Mouse (Mus musculus) embryonic facial prominence, embryonic 10.5 days (tissue): ENCODE results near the gene Adap2. TPM values are rescaled to one million over a fixed set of nuclear protein-coding genes. Genes with fewer than 3 reads are reported as not detected.

ENCODE experiments used
- DNase-seq: peaks from one replicate; pipeline ENCODE4 v3.0.0-alpha.2; 2017; ENCODE audit warnings: low spot score
- H3K27ac ChIP-seq: fragments of 300-500 bp; sonication (generic); replicated peaks from 2 replicates; pipeline ENCODE4 v1.5.1; 2016; ENCODE audit warnings: mild to moderate bottlenecking
- H3K27me3 ChIP-seq: fragments of 300-500 bp; sonication (generic); replicated peaks from 2 replicates; pipeline ENCODE4 v1.6.1; 2016; ENCODE audit warnings: low read depth, mild to moderate bottlenecking; ENCODE audit not compliant: poor library complexity, severe bottlenecking
- H3K36me3 ChIP-seq: fragments of 300-500 bp; sonication (generic); replicated peaks from 2 replicates; pipeline ENCODE4 v1.6.1; 2016; ENCODE audit warnings: mild to moderate bottlenecking, moderate library complexity
- H3K4me1 ChIP-seq: fragments of 300-500 bp; sonication (generic); 2 replicates; pipeline ENCODE4 v1.6.1; 2016
- H3K4me3 ChIP-seq: fragments of 300-500 bp; sonication (generic); 2 replicates; pipeline ENCODE4 v1.5.1; 2016; ENCODE audit warnings: mild to moderate bottlenecking, moderate library complexity
- H3K9me3 ChIP-seq: fragments of 300-500 bp; sonication (generic); 2 replicates; pipeline ENCODE4 v1.6.1; 2016; ENCODE audit warnings: mild to moderate bottlenecking
- WGBS: fragments of 180-500 bp; shearing (Covaris S2); methylation state at CpG from one replicate; pipeline ENCODE4 v1.1.7; 2016; 5-methylcytosine and 5-hydroxymethylcytosine counted together
- polyA plus RNA-seq: library from polyadenylated mRNA; unstranded; fragments of >200 nt; fragmentation: Nextera tagmentation; extraction: Ambion mirVana; gene quantifications from 2 replicates; pipeline ENCODE4 v1.2.1, GENCODE M21; 2016

The Adap2 gene
- 0.64 and 0.69 TPM in 2 replicates for polyA plus RNA-seq

DNA sequence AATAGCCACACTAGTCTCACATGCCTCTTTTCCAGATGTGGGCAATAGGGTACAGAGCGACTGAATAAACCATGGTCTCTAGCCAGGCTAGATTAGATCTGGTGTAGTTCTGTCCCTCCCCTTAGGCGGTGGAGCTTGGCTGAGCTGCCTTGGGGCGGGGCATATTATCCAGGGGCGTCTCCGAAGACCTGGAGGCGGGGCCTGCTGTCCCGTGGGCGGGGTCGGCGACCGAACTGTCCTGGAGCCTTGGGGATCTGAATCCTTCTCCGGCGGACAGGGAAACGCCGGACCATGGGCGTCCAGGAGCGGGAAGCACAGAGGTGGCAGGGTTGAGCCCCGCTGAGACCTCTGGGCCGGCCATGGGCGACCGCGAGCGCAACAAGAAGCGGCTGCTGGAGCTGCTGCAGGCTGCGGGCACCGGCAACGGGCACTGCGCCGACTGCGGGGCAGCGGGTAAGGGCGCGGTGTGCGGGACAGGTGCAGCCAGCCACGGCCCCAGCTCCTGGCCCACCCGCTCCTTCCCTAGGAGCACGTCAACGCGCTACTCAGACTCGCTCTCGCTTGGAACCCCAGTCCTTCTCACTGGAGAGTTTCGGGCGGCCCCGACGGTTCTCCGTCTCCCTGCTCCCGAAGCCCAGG, at the start of gene Adap2:
Adap2 (plus strand) TSS at position 249 of the 639 bp plus-strand sequence.
- peak; percentile 86 for DNase-seq
- Histone ChIP-seq H3K4me3 (peak within 1 kb of the TSS; percentile 61), H3K9me3 (no peaks in the 10 kb centered on the region), H3K36me3 (no peaks in the 10 kb centered on the region), H3K4me1 (peaks cover 10% of the 10 kb centered on the region), H3K27me3 (peaks cover 59% of the 10 kb centered on the region), H3K27ac (no peak within 1 kb of the TSS; the same call in 1 of the 2 replicates)
- WGBS, result 4% methylated on average over 47 of the region's 47 CpGs

DNA sequence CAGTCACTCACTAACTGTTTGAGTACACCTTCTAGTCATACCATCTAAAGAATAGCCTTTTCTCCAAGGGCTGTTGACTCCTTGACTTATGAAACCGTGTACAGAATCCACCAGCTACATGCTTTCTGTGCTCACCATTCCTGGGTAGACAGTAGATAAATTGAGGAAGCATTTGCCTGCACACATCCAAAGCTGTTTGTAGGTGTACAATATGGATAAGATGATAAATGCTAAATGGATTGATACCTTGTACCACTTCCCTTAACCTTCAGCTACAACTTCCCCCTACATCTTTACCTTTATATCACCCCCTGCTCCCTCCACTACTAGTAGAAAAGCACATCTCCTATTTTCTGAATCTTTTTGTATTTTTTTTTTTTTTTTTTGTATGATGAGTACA, 49.5 kb upstream of the Adap2 start:
- H3K27ac ChIP-seq, result no peak overlapping the region
- H3K4me3 ChIP-seq, result no peak overlapping the region
- no peaks in the 10 kb centered on the region for H3K27me3 ChIP-seq
- H3K4me1 ChIP-seq, result no peaks in the 10 kb centered on the region
- 86% methylated on average over 1 of the region's 1 CpGs for WGBS
- DNase-seq, result no peak
- H3K36me3 ChIP-seq, result peaks cover 95% of the 10 kb centered on the region
- no peaks in the 10 kb centered on the region for H3K9me3 ChIP-seq

DNA sequence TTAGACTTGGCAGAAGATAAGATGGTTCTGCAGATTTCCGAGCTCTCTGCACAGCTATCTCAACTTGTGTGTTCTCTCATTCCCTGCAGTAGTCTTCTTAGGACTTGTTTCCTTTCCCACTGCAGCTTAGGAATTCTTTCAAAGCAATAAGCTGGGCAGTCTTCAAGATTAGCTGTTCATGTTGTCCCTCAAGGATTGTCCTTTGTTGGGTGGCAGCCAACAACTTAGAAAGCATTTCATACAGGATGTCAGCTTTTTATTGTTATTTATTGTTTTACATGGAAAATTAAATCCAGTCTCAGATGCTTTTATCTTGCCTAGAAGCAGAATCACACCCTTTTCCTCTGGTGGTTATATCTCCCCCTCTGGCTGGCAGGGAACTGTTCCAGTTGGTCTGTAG, 37.5 kb upstream of the Adap2 start:
- H3K36me3 ChIP-seq, result peaks cover 96% of the 10 kb centered on the region
- no peaks in the 10 kb centered on the region for H3K27me3 ChIP-seq
- no peak overlapping the region for H3K4me3 ChIP-seq
- no peak for DNase-seq
- 93% methylated on average over 1 of the region's 1 CpGs for WGBS
- H3K9me3 ChIP-seq, result no peaks in the 10 kb centered on the region
- H3K27ac ChIP-seq, result no peak overlapping the region
- no peaks in the 10 kb centered on the region for H3K4me1 ChIP-seq

DNA sequence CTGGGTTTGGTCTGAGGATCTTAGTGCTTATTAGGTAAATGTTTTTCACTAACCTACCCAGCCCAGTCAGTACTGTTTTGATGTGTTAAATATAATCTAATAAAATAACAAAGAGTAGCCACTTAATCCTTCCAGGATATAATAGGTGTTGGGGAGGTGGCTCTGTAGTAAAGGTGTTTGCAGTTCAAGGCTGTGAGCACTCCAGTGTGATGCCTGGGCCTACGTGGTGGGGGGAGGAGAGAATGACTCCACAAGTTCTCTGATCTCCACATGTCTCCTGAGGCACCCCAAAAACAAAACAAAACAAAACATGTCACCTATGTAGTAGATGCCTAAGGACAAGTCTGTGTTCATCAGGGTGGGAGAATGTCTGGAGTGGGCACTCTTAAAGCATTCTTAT, 21.9 kb upstream of the Adap2 start:
- WGBS, result 65% methylated on average over 1 of the region's 1 CpGs
- no peak overlapping the region for H3K27ac ChIP-seq
- H3K36me3 ChIP-seq, result peaks cover 95% of the 10 kb centered on the region
- no peaks in the 10 kb centered on the region for H3K27me3 ChIP-seq
- no peak for DNase-seq
- H3K9me3 ChIP-seq, result no peaks in the 10 kb centered on the region
- H3K4me3 ChIP-seq, result no peak overlapping the region
- no peaks in the 10 kb centered on the region for H3K4me1 ChIP-seq

DNA sequence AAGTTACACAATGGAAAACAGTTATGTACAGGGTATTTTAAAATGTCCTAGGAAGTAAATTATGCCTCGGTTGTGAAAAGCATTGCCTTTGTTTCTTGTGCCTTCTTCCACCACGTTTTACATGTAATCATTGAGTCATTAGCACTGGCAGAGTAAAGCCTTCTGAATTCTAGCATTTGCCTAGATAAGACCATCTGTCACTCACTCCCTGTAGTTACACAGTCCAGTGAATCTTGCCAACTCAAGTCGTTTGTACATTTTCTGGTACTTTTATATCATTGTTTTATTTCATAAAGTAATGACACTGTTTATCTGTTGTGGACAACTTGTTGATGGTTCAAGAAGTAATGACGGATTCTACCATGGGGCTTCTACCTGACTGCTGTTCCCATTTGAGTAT, 19.2 kb upstream of the Adap2 start:
- Histone ChIP-seq H3K4me3 (no peak overlapping the region), H3K4me1 (no peaks in the 10 kb centered on the region), H3K27me3 (no peaks in the 10 kb centered on the region), H3K36me3 (peaks cover 97% of the 10 kb centered on the region), H3K27ac (no peak overlapping the region), H3K9me3 (no peaks in the 10 kb centered on the region)
- WGBS, result 83% methylated on average over 4 of the region's 4 CpGs
- no peak for DNase-seq

DNA sequence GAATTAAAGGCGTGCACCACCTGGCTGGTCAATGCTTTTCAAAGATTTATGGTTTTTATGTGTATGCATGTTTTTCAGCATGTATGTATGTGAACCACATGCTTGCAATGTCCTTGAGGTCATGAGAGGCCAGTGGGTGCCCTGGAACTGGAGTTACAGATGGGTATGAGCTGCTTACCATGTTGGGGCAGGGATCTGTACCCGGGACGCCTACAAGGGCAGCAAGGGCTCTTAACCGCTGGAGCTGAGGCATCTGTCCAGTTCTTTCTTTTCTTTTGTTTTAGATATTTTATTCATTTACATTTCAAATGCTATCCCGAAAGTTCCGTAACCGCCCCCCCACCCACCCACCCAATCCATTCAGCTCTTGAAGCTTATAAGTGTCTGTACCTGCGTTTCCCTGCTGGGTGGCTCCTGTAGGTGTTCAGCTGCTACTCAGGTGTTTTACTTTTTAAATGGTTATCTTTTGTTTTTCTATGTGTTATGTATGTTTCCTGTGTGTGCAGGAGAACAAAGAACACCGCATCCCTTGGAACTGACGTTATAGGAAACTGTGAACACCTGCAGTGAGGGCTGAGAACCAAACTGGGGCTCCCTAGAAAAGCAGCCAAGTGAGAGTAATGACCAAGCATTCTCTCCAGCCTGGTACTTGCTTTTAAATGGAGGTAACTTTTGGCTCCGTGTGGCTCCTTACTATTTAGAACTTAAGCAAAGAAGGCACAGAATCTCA, 17.8 kb upstream of the Adap2 start:
- 90% methylated on average over 11 of the region's 11 CpGs for WGBS
- peaks cover 5% of the 10 kb centered on the region for H3K4me1 ChIP-seq
- H3K9me3 ChIP-seq, result no peaks in the 10 kb centered on the region
- H3K36me3 ChIP-seq, result peaks cover 90% of the 10 kb centered on the region
- no peaks in the 10 kb centered on the region for H3K27me3 ChIP-seq
- no peak for DNase-seq
- H3K4me3 ChIP-seq, result no peak overlapping the region
- no peak overlapping the region for H3K27ac ChIP-seq

DNA sequence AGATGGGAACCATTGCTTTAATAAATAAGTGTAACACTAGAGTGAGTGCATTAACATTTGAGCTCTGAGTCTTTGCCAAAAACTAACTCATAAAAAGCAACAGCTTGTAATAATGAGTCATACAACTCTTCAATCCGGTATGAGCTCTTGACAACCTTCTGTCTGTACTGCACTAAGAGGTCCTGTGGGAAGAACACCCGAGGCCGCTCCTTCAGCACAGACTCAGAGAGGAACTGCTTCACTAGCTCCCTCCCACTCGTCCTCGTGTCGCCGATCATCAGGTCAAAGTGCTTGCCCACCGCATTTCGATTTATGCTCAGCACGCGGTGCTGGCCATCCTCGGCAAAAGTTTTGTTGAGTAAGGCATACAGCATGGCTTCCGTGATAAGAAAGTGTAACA, 17.1 kb upstream of the Adap2 start:
- Histone ChIP-seq H3K4me1 (peaks cover 9% of the 10 kb centered on the region), H3K4me3 (no peak overlapping the region), H3K9me3 (no peaks in the 10 kb centered on the region), H3K27ac (no peak overlapping the region), H3K36me3 (peaks cover 83% of the 10 kb centered on the region), H3K27me3 (no peaks in the 10 kb centered on the region)
- 94% methylated on average over 13 of the region's 13 CpGs for WGBS
- no peak for DNase-seq

DNA sequence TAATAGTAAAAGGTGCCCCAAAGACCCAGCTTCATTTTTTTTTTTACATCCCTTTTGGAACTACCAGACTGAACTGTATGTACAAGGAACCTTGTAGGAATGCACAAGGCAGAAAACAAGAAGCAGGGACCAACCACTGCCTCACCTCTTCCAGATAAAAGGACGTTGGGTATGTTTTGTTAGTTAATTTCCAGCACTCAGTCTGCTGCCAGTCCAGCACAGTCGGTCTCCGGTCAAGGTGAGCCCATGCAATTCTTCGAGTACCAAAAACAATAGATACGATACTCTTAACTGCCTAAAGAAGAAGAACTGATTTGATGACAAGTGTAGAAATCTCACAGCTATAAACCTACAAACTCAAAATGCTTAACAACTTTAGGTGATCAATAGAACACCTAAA, 16.1 kb upstream of the Adap2 start:
- DNase-seq, result no peak
- Histone ChIP-seq H3K27me3 (no peaks in the 10 kb centered on the region), H3K27ac (no peak overlapping the region), H3K4me3 (no peak overlapping the region), H3K4me1 (peaks cover 12% of the 10 kb centered on the region), H3K36me3 (peaks cover 73% of the 10 kb centered on the region), H3K9me3 (no peaks in the 10 kb centered on the region)
- WGBS, result 89% methylated on average over 5 of the region's 5 CpGs

DNA sequence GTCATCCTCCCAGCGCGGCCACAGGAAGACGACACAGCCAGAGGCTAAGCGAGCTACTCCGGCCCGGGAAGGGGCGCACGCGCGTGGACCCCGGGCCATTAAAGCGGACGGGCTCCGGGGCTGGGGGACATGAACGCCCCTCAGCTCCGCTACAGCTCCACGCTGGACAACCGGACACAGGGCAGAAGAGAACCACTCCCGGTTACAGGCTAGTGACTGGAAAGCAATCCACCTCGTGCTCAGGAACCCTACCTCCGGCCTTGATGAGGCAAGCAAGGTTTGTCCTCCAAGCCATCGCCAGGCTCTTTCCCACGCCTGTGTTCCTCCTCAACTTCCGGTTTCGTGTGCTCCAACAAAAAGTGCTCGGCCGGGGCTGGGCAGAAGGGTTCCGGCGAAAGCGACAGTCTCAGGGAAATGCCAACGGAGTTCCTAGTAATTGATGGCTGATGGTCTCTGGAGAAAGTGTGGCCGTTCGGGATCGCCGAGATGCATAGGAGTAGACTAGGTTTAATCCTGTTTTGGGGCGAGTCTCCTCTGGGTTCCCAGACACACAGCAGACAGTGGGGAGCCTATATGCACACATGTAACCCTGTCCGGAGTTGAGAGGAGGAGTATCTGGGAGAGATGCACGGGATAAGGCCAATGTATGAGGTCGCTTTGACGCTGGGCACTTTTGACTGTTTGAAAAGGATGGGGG, 11.9 kb upstream of the Adap2 start, which contains the start of gene Tefm:
Tefm (minus strand) TSS at position 351 of the 697 bp plus-strand sequence.
- Histone ChIP-seq H3K9me3 (no peaks in the 10 kb centered on the region), H3K27ac (peak within 1 kb of the TSS; percentile 93), H3K4me3 (peak within 1 kb of the TSS; percentile 80), H3K27me3 (no peaks in the 10 kb centered on the region), H3K36me3 (peaks cover 34% of the 10 kb centered on the region), H3K4me1 (peaks cover 17% of the 10 kb centered on the region)
- WGBS, result under 1% methylated on average over 40 of the region's 40 CpGs
- peak; percentile 90 for DNase-seq

DNA sequence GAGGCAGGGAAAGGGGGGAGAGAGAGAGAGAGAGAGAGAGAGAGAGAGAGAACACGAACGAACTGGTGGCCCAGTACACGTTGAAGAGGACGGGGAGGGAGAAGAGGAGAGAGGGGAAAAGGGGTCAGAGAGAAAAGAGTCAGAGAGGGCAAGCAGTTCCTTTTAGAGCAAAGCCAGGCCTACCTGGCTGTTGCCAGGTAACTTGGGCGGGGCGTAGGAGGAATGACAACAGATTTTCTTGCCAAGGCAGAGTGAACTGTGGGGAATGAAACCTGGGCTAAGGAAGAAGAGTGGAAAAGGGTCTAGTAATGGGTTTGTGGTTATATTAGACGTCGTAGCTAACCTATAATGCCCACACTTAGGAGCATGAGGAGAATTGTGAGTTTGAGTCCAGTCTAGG, 11.0 kb upstream of the Adap2 start:
- H3K27me3 ChIP-seq, result no peaks in the 10 kb centered on the region
- peak overlapping the region; percentile 93 for H3K27ac ChIP-seq
- H3K9me3 ChIP-seq, result no peaks in the 10 kb centered on the region
- H3K4me1 ChIP-seq, result peaks cover 17% of the 10 kb centered on the region
- DNase-seq, result no peak
- peak overlapping the region; percentile 80 for H3K4me3 ChIP-seq
- H3K36me3 ChIP-seq, result peaks cover 25% of the 10 kb centered on the region
- 45% methylated on average over 8 of the region's 8 CpGs for WGBS

DNA sequence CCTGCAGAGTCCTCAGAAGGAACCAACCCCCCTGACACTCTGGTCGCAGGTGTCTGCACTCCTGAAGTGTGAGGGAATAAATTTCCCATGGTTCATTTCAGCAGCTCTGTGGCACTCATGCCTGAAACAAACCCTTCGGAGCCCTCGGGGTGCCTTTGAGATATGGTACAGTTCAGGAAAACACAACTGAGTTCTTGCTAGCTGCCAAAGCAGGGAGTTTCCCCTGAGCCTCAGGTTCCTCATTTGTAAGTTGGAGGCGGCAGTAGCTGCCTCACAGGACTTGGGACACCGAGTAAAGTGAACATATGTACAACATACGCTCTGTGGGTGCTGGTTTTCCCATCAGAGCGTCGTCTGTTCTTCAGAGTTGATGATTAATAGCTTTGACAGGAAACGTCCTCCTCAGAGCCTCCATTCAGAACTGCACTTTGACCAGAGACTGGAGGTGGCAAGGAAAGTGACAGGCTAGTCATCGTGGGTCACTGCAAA, 8.1 kb upstream of the Adap2 start:
- Histone ChIP-seq H3K9me3 (no peaks in the 10 kb centered on the region), H3K27me3 (no peaks in the 10 kb centered on the region), H3K4me1 (peaks cover 15% of the 10 kb centered on the region), H3K4me3 (no peak overlapping the region), H3K27ac (no peak overlapping the region), H3K36me3 (no peaks in the 10 kb centered on the region)
- WGBS, result 70% methylated on average over 10 of the region's 10 CpGs
- no peak for DNase-seq

DNA sequence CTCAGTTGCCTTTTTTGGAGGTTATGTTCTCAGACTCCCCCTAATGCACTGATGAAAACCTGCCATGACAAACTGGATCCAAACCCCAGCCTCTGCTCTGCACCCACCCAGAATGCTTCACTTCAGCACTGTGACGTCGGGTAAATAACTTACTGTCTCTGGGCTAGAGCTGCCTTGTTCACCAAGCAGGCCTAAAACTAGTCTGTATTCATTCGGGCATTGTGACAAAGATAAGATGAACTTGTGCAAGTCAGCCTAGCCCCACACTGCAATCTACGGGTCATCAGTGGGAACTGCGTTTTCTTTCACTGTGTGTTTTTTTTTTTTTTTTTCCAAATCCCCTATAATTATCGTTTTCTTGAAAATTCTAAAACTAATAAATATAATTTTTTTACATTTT, 6.2 kb upstream of the Adap2 start:
- no peaks in the 10 kb centered on the region for H3K36me3 ChIP-seq
- WGBS, result 81% methylated on average over 6 of the region's 6 CpGs
- H3K9me3 ChIP-seq, result no peaks in the 10 kb centered on the region

More for the DNA sequence above, 6.2 kb upstream of the Adap2 start:
- Histone ChIP-seq H3K27me3 (peaks cover 9% of the 10 kb centered on the region), H3K27ac (no peak overlapping the region), H3K4me1 (peaks cover 5% of the 10 kb centered on the region), H3K4me3 (no peak overlapping the region)
- no peak for DNase-seq
